Mouse (Mus musculus) hindbrain, embryonic 13.5 days (tissue): ENCODE results near the gene Vmn2r99. TPM values are rescaled to one million over a fixed set of nuclear protein-coding genes. Genes with fewer than 3 reads are reported as not detected.

Experiments
- ATAC-seq: fragments of 200-750 bp; cut with Nextera tagmentation; 2 replicates; pipeline ENCODE4 v1.8.0; 2017; ENCODE audit warnings: moderate TSS enrichment; ENCODE audit not compliant: low FRiP score
- H3K27ac ChIP-seq: fragments of 300-500 bp; sonication (generic); 2 replicates; pipeline ENCODE4 v1.5.1; 2015; ENCODE audit warnings: inconsistent platforms, mild to moderate bottlenecking, moderate library complexity
- H3K27me3 ChIP-seq: fragments of 300-500 bp; sonication (generic); 2 replicates; pipeline ENCODE4 v1.6.1; 2015; ENCODE audit warnings: mild to moderate bottlenecking, inconsistent platforms
- H3K36me3 ChIP-seq: fragments of 300-500 bp; sonication (generic); 2 replicates; pipeline ENCODE4 v1.6.1; 2015; ENCODE audit warnings: mild to moderate bottlenecking, inconsistent platforms
- H3K4me1 ChIP-seq: fragments of 300-500 bp; sonication (generic); replicated peaks from 2 replicates; pipeline ENCODE4 v1.6.1; 2015; ENCODE audit warnings: inconsistent platforms
- H3K4me2 ChIP-seq: fragments of 300-500 bp; sonication (generic); 2 replicates; pipeline ENCODE4 v1.6.1; 2015; ENCODE audit warnings: inconsistent platforms, mild to moderate bottlenecking, moderate library complexity
- H3K4me3 ChIP-seq: fragments of 300-500 bp; sonication (generic); 2 replicates; pipeline ENCODE4 v1.5.1; 2015; ENCODE audit warnings: mild to moderate bottlenecking, inconsistent platforms
- H3K9ac ChIP-seq: fragments of 300-500 bp; sonication (generic); 2 replicates; pipeline ENCODE4 v1.6.1; 2015; ENCODE audit warnings: mild to moderate bottlenecking, inconsistent platforms
- H3K9me3 ChIP-seq: fragments of 300-500 bp; sonication (generic); 2 replicates; pipeline ENCODE4 v1.6.1; 2016; ENCODE audit warnings: inconsistent platforms
- WGBS: fragments of 180-500 bp; shearing (Covaris S2); methylation state at CpG from one replicate; pipeline ENCODE4 v1.1.7; 2015; 5-methylcytosine and 5-hydroxymethylcytosine counted together
- polyA plus RNA-seq: library from polyadenylated mRNA; unstranded; fragments of >200 nt; fragmentation: Nextera tagmentation; extraction: Ambion mirVana; gene quantifications from 2 replicates; pipeline ENCODE4 v1.2.1, GENCODE M21; 2015

Vmn2r99 gene
- not detected in 2 replicates for polyA plus RNA-seq

- H3K9ac ChIP-seq: no peak within 1 kb of the TSS
These were observed at the start of gene Vmn2r99 for GRCm38 (mm10) chr17:19361649-19362048. Gene Vmn2r99, plus strand, starts transcription at chr17:19361949.

GRCm38 (mm10) chr17:19437623-19438022 is 75.9 kb downstream of the Vmn2r99 start:
- H3K9me3 ChIP-seq: peaks cover 36% of the 10 kb centered on the region
- no peaks in the 10 kb centered on the region for H3K27me3 ChIP-seq
- no peak overlapping the region for H3K27ac ChIP-seq
- H3K4me2 ChIP-seq: no peak overlapping the region
- 94% methylated on average over 3 of the region's 3 CpGs for WGBS
- no peaks in the 10 kb centered on the region for H3K36me3 ChIP-seq
- no peak overlapping the region for H3K4me3 ChIP-seq
- no peak overlapping the region for H3K9ac ChIP-seq
- ATAC-seq: no peak
- H3K4me1 ChIP-seq: no peaks in the 10 kb centered on the region

More at GRCm38 (mm10) chr17:19361649-19362048, at the start of gene Vmn2r99:
- Histone ChIP-seq H3K4me3 (no peak within 1 kb of the TSS), H3K27me3 (no peaks in the 10 kb centered on the region), H3K4me2 (no peak within 1 kb of the TSS), H3K36me3 (no peaks in the 10 kb centered on the region), H3K27ac (no peak within 1 kb of the TSS), H3K9me3 (peaks cover 3% of the 10 kb centered on the region; the same call in 1 of the 2 replicates), H3K4me1 (no peaks in the 10 kb centered on the region)
- ATAC-seq: no peak

DNA sequence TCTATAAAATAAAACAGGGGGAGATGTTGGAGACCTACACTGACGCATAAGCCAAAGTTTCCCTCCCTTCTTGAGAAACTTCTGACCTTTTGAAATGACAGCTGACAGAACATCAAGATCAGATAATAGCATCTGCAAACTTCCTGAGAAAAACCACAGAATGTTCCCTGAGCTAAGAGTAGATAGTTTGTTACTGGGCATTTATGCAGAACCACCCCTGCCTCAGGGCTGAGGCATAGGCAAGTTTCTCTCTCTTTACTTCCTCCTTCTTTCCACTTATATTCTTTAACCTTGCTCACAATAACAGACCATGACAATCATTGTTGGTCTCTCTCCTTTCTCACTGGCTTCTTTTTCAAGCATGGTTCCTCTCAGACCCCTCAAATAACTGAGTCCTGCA is 83.2 kb downstream of the Vmn2r99 start:
- Histone ChIP-seq H3K4me3 (no peak overlapping the region), H3K36me3 (no peaks in the 10 kb centered on the region), H3K27me3 (no peaks in the 10 kb centered on the region), H3K27ac (no peak overlapping the region), H3K4me1 (no peaks in the 10 kb centered on the region), H3K4me2 (no peak overlapping the region), H3K9me3 (peaks cover 28% of the 10 kb centered on the region; the same call in 1 of the 2 replicates), H3K9ac (no peak overlapping the region)
- no peak for ATAC-seq
- WGBS: 90% methylated on average over 1 of the region's 1 CpGs

Other genes with a start within 250 kb of the Vmn2r99 start
- gene Vmn2r100, start 142.8 kb downstream of the Vmn2r99 start, polyA plus RNA-seq: not detected in 2 replicates
- gene Vmn2r101, start 215.3 kb downstream of the Vmn2r99 start, polyA plus RNA-seq: not detected in 2 replicates